Mouse (Mus musculus): ENCODE measurements at regions not wholly inside any gene's neighbourhood (a gene's known extent, or its start where the extent isn't known, plus 50 kb on each side); places are given as distances from the start of the nearest gene placed in this dataset.

DNA sequence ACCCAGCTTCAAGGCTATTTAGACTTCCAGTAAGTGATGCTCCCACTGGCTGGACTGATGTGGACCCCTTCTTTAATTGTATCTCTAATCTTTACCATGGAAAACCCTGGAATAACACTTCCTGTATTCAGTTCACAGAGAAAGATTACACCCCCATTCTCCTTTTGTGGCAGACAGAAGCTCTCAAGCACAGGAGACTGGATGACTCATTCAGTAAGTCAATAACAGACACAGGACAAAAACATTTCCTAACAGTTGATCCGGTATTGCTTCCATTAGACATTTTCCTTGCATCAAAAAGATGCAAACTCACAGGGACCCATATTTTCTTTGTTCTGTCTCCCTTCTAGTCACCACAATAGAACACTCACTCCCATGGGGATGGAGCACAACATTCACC lies 67.0 kb upstream of the Thbs1 start:
- Histone ChIP-seq H3K4me1 (replicated peaks) (no peaks in the 10 kb centered on the region; the same call in 1 of the 2 replicates), H3K9me3 (replicated peaks) (no peaks in the 10 kb centered on the region), H3K27me3 (no peaks in the 10 kb centered on the region), H3K27ac (no peak overlapping the region), H3K36me3 (no peaks in the 10 kb centered on the region), H3K4me3 (replicated peaks) (no peak overlapping the region), H3K9ac (no peak overlapping the region), H3K4me2 (no peak overlapping the region)
- 52% methylated on average over 1 of the region's 1 CpGs for WGBS (ENCODE audit: insufficient replicate concordance)
- DNase-seq (no peak), ATAC-seq (ENCODE audit: low read depth) (no peak)

DNA sequence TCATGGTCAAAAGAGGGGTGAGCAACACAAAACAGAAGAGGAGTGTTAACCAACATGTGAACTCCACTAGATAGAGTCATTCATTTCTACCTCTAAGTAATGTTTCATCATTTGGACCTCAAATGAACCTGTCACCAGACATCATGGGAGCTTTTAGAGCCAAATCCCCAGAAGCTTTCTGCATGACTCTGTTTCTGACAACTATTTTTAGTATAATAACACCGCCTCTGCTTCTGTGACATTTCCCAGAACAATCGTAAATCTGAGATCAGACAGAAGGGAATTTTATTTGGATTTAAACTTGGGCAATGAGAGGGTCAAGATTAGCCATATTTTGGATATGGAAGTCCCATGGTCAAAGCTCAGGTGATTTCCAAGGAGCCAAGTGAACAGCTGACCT lies 61.4 kb upstream of the Thbs1 start:
- H3K36me3 ChIP-seq, result no peaks in the 10 kb centered on the region
- H3K4me3 ChIP-seq (replicated peaks), result no peak overlapping the region
- ATAC-seq (ENCODE audit: low read depth), result no peak
- DNase-seq, result no peak
- no peak overlapping the region for H3K4me2 ChIP-seq
- no peak overlapping the region for H3K27ac ChIP-seq
- no peaks in the 10 kb centered on the region for H3K4me1 ChIP-seq (replicated peaks)
- no peaks in the 10 kb centered on the region for H3K9me3 ChIP-seq (replicated peaks)
- 78% methylated on average over 2 of the region's 2 CpGs for WGBS (ENCODE audit: insufficient replicate concordance)
- H3K9ac ChIP-seq, result no peak overlapping the region
- H3K27me3 ChIP-seq, result no peaks in the 10 kb centered on the region

DNA sequence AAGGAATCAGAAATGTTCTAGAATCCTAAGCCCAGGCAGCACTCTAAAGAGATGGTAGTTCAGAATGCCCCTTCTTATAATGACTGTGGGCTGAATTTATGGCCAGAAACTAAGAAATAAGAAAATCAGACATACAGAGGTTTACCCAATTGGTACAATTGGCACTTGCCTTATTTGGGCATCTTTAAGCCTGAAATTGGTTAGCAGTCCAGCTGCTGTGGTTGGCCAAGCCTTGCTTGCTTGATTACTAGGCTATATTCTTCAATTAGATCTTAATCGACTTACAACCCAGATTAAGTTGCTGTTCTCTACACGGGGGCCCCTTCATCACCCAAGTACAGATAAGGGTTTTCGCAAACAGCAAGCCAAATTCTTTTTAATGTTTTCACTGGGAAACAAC lies 60.1 kb upstream of the Thbs1 start:
- WGBS (ENCODE audit: insufficient replicate concordance), result 66% methylated on average over 3 of the region's 3 CpGs

DNA sequence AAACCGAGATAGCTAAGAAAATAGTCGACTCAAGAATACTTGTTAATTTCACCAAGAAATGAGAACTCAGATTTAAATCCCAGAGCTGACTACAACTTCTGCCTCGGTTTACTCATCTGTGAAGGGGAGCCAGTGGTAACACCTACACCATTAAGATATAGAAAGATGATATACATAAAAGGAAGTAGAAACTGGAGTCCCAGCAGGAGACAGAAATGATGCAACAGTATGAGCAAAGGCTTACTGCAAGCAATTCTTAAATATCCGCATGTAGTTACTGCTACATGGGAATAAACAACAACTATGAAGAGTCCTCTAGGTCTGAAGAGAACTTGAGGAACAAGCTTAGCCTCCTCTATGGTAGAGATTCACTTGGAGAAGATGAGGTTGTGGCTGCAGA lies 58.2 kb upstream of the Thbs1 start:
- Histone ChIP-seq H3K27ac (no peak overlapping the region), H3K4me2 (no peak overlapping the region), H3K4me1 (replicated peaks) (no peaks in the 10 kb centered on the region), H3K27me3 (no peaks in the 10 kb centered on the region), H3K9me3 (replicated peaks) (no peaks in the 10 kb centered on the region), H3K36me3 (no peaks in the 10 kb centered on the region), H3K9ac (no peak overlapping the region), H3K4me3 (replicated peaks) (no peak overlapping the region)
- 62% methylated on average over 4 of the region's 4 CpGs for WGBS (ENCODE audit: insufficient replicate concordance)
- no peak for ATAC-seq (ENCODE audit: low read depth)
- DNase-seq, result no peak

More for the DNA sequence above, 60.1 kb upstream of the Thbs1 start:
- Histone ChIP-seq H3K36me3 (no peaks in the 10 kb centered on the region), H3K4me3 (replicated peaks) (no peak overlapping the region), H3K9me3 (replicated peaks) (no peaks in the 10 kb centered on the region), H3K4me2 (no peak overlapping the region), H3K27ac (no peak overlapping the region), H3K27me3 (no peaks in the 10 kb centered on the region), H3K9ac (no peak overlapping the region), H3K4me1 (replicated peaks) (no peaks in the 10 kb centered on the region)
- ATAC-seq (ENCODE audit: low read depth) (no peak), DNase-seq (no peak)

DNA sequence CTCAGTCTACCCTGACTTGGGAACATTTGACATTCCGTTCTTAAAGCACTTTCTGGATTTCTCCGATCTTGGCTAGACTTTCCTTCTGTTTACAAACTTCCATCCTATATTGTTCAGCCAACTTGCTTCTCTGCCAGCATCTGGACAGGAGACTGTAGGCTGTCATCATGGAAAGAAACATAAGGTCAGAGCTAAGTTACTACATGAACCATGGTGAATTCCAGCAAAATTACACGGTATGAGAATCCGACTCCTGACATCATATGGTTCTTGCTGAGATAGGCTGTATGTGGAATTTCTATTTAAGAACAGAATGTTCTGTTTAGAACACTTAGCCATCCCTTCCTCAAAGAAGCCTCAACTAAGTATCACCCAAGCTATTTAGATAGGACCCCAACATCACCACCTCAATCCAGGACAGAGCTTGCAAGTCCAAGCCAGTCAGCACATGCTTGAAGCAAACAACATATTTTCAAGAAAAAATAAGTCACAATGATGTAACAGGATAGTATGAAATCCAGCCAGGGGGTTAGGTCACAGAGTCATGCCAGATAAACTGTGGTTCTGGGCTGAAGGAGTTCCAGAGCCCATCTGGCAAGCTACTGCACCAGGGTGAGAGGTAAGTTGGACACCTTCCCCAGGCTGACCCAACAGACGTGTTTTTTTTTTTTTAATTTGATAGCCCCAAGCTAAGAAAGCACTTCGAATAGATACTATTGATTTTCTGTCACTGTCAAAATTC lies 52.9 kb upstream of the Thbs1 start:
- H3K27ac ChIP-seq, result no peak overlapping the region
- H3K4me2 ChIP-seq, result no peak overlapping the region
- H3K36me3 ChIP-seq, result no peaks in the 10 kb centered on the region
- no peaks in the 10 kb centered on the region for H3K27me3 ChIP-seq
- no peaks in the 10 kb centered on the region for H3K9me3 ChIP-seq (replicated peaks)
- WGBS (ENCODE audit: insufficient replicate concordance), result 69% methylated on average over 6 of the region's 6 CpGs
- no peak overlapping the region for H3K4me3 ChIP-seq (replicated peaks)
- DNase-seq (no peak), ATAC-seq (ENCODE audit: low read depth) (no peak)
- no peak overlapping the region for H3K9ac ChIP-seq
- no peaks in the 10 kb centered on the region for H3K4me1 ChIP-seq (replicated peaks)

DNA sequence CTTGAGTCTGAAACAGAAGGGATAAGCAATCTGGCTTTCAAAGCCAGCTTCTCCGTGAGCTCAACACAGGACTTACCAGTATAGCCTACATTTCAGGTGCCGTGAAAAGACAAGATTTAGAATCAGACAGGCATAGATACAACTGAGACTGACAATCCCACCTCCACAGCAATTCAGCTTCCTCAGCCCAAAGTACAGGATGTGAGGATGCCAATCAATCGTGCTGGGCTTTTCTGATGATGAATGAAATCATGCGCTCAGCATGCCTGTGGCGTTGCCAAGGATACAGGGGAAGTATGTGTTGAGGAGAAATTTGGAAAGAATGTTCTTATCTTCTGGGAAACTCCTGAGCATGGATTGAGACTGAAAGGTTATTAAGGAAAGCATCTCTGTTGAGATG lies 50.4 kb upstream of the Thbs1 start:
- Histone ChIP-seq H3K9me3 (replicated peaks) (no peaks in the 10 kb centered on the region), H3K4me1 (replicated peaks) (no peaks in the 10 kb centered on the region), H3K4me3 (replicated peaks) (no peak overlapping the region), H3K27ac (no peak overlapping the region), H3K9ac (no peak overlapping the region), H3K27me3 (no peaks in the 10 kb centered on the region), H3K36me3 (no peaks in the 10 kb centered on the region), H3K4me2 (no peak overlapping the region)
- 68% methylated on average over 5 of the region's 5 CpGs for WGBS (ENCODE audit: insufficient replicate concordance)
- ATAC-seq (ENCODE audit: low read depth) (no peak), DNase-seq (no peak)
